Mouse (Mus musculus) right cerebral cortex, adult 18-20 months (tissue): ENCODE measurements around the gene Gm21094.
"Not testable (repeated sequence)": the region's sequence is repeated elsewhere in the genome, so short reads cannot be mapped to it uniquely, and the experiment has no call there.

Source experiments
- DNase-seq: peaks from one replicate; pipeline ENCODE4 v3.0.0; 2022; ENCODE audit warnings: mixed read lengths

Gene Gm21094

DNA sequence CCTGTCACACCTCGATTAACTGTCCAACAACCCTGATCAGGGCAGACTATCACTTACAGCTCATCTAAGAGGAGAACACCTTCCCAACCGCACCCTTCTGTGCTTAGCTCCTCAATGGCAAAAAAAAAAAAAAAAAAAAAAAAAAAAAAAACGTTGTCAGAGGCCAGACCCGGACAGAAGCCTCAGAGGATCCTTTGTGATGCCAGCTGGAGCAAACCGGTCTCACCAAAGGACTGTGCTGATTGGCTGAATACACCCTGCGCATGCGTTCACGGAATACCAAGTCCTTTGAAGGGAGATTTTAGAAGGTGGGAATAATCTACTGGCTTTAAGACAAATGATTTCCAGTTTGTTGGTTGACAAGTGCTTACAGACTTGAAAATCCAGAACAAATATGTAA is at the start of gene Gm21094:
Gene Gm21094 (minus strand): TSS at position 101 of the 400 bp plus-strand sequence.
- not testable (repeated sequence) for DNase-seq
